Mouse (Mus musculus) lung, postnatal 0 days (tissue): ENCODE measurements at regions not wholly inside any gene's neighbourhood (a gene's known extent, or its start where the extent isn't known, plus 50 kb on each side); places are given as distances from the start of the nearest gene placed in this dataset.

Experiments used
- CTCF ChIP-seq: IDR thresholded peaks from 2 replicates; pipeline ENCODE4 v1.5.1; 2016; ENCODE audit warnings: antibody characterized with exemption, mild to moderate bottlenecking
- EP300 ChIP-seq: IDR thresholded peaks from 2 replicates; pipeline ENCODE4 v1.6.1; 2016; ENCODE audit warnings: antibody characterized with exemption, mild to moderate bottlenecking, control low read depth

DNA sequence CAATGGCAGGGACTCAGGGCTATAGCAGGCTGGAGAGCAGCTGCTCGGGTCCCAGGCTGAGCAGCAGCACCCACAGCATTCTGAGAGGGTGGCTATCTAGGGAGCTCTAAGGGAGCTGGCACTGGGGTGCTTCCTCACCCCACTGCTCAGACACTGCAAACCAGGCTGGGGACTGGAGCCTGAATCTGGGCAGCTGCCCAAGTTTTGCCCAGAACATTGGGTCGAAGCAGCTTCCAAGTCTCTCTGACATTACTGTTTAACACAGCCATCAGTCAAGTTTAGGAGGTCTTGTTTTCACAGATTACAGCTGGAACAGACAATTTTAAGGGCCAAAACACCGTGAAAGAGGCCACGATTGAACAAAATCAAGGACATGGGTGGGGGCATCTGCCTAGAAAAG is 96.1 kb upstream of the Tcerg1l start:
- TF ChIP-seq EP300 = no peak
- no peak for TF ChIP-seq CTCF
